Mouse (Mus musculus) liver, postnatal 0 days (tissue): ENCODE data around the gene Frmd5.

Source experiments
- CTCF ChIP-seq: sonication (generic); IDR thresholded peaks from 2 replicates; pipeline ENCODE4 v1.5.1; 2016; ENCODE audit warnings: antibody characterized with exemption, low read depth
- EP300 ChIP-seq: IDR thresholded peaks from 2 replicates; pipeline ENCODE4 v1.6.1; 2016; ENCODE audit warnings: antibody characterized with exemption, low read depth, mild to moderate bottlenecking

DNA sequence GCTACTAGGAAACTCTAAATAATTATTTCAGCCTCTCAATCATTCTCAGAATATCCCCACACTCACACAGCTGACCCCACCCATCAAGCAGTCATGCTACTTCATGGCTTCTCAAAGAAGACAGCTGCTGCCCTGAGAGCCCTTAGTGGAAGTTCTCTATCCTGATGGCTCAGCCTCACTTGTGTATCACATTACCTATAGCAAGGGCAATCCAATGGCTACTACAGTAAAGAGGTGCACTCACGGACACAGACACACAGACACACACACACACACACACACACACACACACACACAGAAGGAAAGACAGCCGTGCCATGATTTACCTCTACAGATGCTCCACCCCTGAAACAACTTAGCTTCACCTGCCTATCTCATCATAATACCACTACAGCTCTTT lies 65.7 kb downstream of the Frmd5 start:
- TF ChIP-seq CTCF (no peak), EP300 (no peak)
